9 mouse cellular contexts compared by ENCODE assay signal in the genomic region with DNA sequence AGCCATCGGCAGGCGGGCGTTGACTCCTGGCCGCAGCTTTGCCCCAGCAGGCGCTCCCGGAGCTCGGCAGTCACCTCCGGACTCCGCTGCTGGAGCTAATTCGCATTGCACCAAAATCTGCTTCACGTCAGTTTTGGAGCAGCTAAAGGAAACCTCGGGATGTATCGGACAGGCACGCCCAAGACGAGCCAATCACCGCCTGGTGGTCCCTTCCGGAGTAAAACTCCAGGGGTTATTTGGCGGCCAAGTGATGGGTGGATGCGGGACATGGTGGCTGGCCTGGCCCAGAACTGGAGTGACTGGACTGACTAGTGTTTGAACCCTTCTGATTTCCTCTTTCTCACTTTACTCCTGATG. TPM values are rescaled to one million over a fixed set of nuclear protein-coding genes. Genes with fewer than 3 reads are reported as not detected.
A peak's percentile ranks its signal among the peaks of the same experiment; 100 is the strongest.
DNase-seq lines count a peak whose midpoint lies in the region; ATAC-seq and TF ChIP-seq lines count a peak whose summit lies in the region.
"Had no signal": no experiment of that assay in that cellular context is flagged by ENCODE, and none has a peak within 500 bp of the region (broad histone marks: within the 10 kb centered on the region; RNA-seq: fewer than 3 reads in every experiment).

No protein-coding gene starts in this region.

- DNase-seq in kidney, adult 11 months = no peak
- no peak for DNase-seq in cerebellum, adult 11-12 months
- no peak for DNase-seq in embryo, embryonic 10 days (ENCODE audit: low spot score)
- DNase-seq in gastrocnemius, postnatal 4 days (ENCODE audit: low spot score in 2 of 2) = no peak

- peak overlapping the region; percentile 72 for H3K4me3 ChIP-seq in kidney, embryonic 16.5 days (ENCODE audit: low read length)
- peak overlapping the region; percentile 66 for H3K4me3 ChIP-seq in cortical plate, adult 2 months (ENCODE audit: insufficient read depth, low read length)
- peak overlapping the region; percentile 75 for H3K4me3 ChIP-seq in hindbrain, embryonic 12.5 days
- H3K4me3 ChIP-seq in midbrain, embryonic 15.5 days = peak overlapping the region; percentile 72

- H3K4me2 ChIP-seq in kidney, embryonic 16.5 days (replicated peaks; ENCODE audit: low read depth, low read length) = peak overlapping the region; percentile 100
- peak overlapping the region; percentile 98 for H3K4me2 ChIP-seq in hindbrain, embryonic 12.5 days (replicated peaks)
- peak overlapping the region; percentile 98 for H3K4me2 ChIP-seq in midbrain, embryonic 15.5 days

- peaks cover 10% of the 10 kb centered on the region for H3K4me1 ChIP-seq in kidney, embryonic 16.5 days (ENCODE audit: insufficient read depth, low read length)
- peaks cover 6% of the 10 kb centered on the region for H3K4me1 ChIP-seq in cortical plate, adult 2 months (ENCODE audit: control insufficient read depth, insufficient read depth, low read length)
- peaks cover 19% of the 10 kb centered on the region for H3K4me1 ChIP-seq in hindbrain, embryonic 12.5 days
- H3K4me1 ChIP-seq in midbrain, embryonic 15.5 days = peaks cover 24% of the 10 kb centered on the region

- TF ChIP-seq CTCF in cortical plate, adult 2 months (IDR thresholded peaks at IDR 0.05; ENCODE audit: extremely low read depth, insufficient read depth, low read length) = no peak

- H3K9ac ChIP-seq in kidney, embryonic 16.5 days (replicated peaks; ENCODE audit: low read length) = peak overlapping the region; percentile 67
- H3K9ac ChIP-seq in hindbrain, embryonic 12.5 days = peak overlapping the region; percentile 71
- peak overlapping the region; percentile 65 for H3K9ac ChIP-seq in midbrain, embryonic 15.5 days

- peak; percentile 29; the same call in 1 of the 2 replicates for ATAC-seq in kidney, embryonic 16.5 days (ENCODE audit: low FRiP score, low TSS enrichment)
- no peak; the same call in 1 of the 2 replicates for ATAC-seq in hindbrain, embryonic 12.5 days (ENCODE audit: low FRiP score)
- ATAC-seq in midbrain, embryonic 15.5 days (replicated peaks) = peak; percentile 21

- WGBS in kidney, embryonic 16.5 days = 1% methylated on average over 19 of the region's 19 CpGs
- under 1% methylated on average over 19 of the region's 19 CpGs for WGBS in hindbrain, embryonic 12.5 days
- under 1% methylated on average over 19 of the region's 19 CpGs for WGBS in midbrain, embryonic 15.5 days

- H3K36me3 ChIP-seq in kidney, embryonic 16.5 days (ENCODE audit: insufficient read depth, low read length) = no peaks in the 10 kb centered on the region
- H3K36me3 ChIP-seq in hindbrain, embryonic 12.5 days = no peaks in the 10 kb centered on the region
- no peaks in the 10 kb centered on the region for H3K36me3 ChIP-seq in midbrain, embryonic 15.5 days (replicated peaks)

- H3K27me3 ChIP-seq in kidney, embryonic 16.5 days (ENCODE audit: insufficient read depth, low read length) = peaks cover 22% of the 10 kb centered on the region
- peaks cover 37% of the 10 kb centered on the region for H3K27me3 ChIP-seq in hindbrain, embryonic 12.5 days
- peaks cover 12% of the 10 kb centered on the region for H3K27me3 ChIP-seq in midbrain, embryonic 15.5 days (replicated peaks)

- H3K27ac ChIP-seq in kidney, embryonic 16.5 days (ENCODE audit: low read length) = no peak overlapping the region
- H3K27ac ChIP-seq in cortical plate, adult 2 months (ENCODE audit: insufficient read depth, low read length) = peak overlapping the region; percentile 60
- H3K27ac ChIP-seq in hindbrain, embryonic 12.5 days = no peak overlapping the region
- peak overlapping the region; percentile 77; the same call in 1 of the 2 replicates for H3K27ac ChIP-seq in midbrain, embryonic 15.5 days
- H3K27ac ChIP-seq: macrophage had no signal

- TF ChIP-seq POLR2A in cortical plate, adult 2 months (IDR thresholded peaks at IDR 0.05; ENCODE audit: extremely low read depth, insufficient read depth, low read length) = no peak

- peaks cover 5% of the 10 kb centered on the region; the same call in 1 of the 2 replicates for H3K9me3 ChIP-seq in kidney, embryonic 16.5 days (ENCODE audit: low read length)
- peaks cover 6% of the 10 kb centered on the region; the same call in 1 of the 2 replicates for H3K9me3 ChIP-seq in hindbrain, embryonic 12.5 days (replicated peaks)
- H3K9me3 ChIP-seq in midbrain, embryonic 15.5 days = no peaks in the 10 kb centered on the region

RNA-seq across cellular contexts. Expression of gene Camk1d, which starts 0.7 kb away (rescaled TPM):
- 1.5 and 1.7 TPM in 2 replicates for polyA plus RNA-seq in kidney, embryonic 16.5 days (2015; fragmentation: Nextera tagmentation; extraction: Ambion mirVana)
- 39.9 and 40.1 TPM in 2 replicates for polyA plus RNA-seq in cortical plate, adult 2 months (2012; rRNA removed)
- polyA plus RNA-seq in hindbrain, embryonic 12.5 days (2016; fragmentation: Nextera tagmentation; extraction: Ambion mirVana) = 3.3 and 4.1 TPM in 2 replicates
- 6.3 and 6.7 TPM in 2 replicates for polyA plus RNA-seq in midbrain, embryonic 15.5 days (2015; fragmentation: Nextera tagmentation; extraction: Ambion mirVana)
- 1 to 10 TPM; 6.4 to 8.2 TPM for total RNA-seq in gastrocnemius, postnatal 4 days (2021)

Comparison
In these comparisons a context has a peak if more than half of its experiments do, and no peak if none do; other contexts are left out.
1. H3K27ac ChIP-seq: peak in cortical plate, adult 2 months (single experiment) and midbrain, embryonic 15.5 days (single experiment); none in kidney, embryonic 16.5 days (single experiment) and hindbrain, embryonic 12.5 days (single experiment).
2. Peak in every context shown above with its lines, with median percentiles within 50 percentile points of each other: H3K4me2 ChIP-seq, H3K4me3 ChIP-seq and H3K9ac ChIP-seq.